Mouse (Mus musculus) heart, adult 18-20 months (tissue): ENCODE data around the gene Tmem41a. TPM values are rescaled to one million over a fixed set of nuclear protein-coding genes. Genes with fewer than 3 reads are reported as not detected.

Experiments
- DNase-seq, 2 experiments: peaks; one replicate each; pipeline ENCODE4 v3.0.0; 2021 to 2022; ENCODE audit warnings: mixed read lengths in 1 of 2
- total RNA-seq, 2 experiments: library from RNA; stranded (reverse); gene quantifications; 2 replicates each; pipeline ENCODE4 v1.2.3; 2021

The Tmem41a gene
- total RNA-seq, 2 experiments from 2014 or later, result 11.6 to 14.0 TPM

DNA sequence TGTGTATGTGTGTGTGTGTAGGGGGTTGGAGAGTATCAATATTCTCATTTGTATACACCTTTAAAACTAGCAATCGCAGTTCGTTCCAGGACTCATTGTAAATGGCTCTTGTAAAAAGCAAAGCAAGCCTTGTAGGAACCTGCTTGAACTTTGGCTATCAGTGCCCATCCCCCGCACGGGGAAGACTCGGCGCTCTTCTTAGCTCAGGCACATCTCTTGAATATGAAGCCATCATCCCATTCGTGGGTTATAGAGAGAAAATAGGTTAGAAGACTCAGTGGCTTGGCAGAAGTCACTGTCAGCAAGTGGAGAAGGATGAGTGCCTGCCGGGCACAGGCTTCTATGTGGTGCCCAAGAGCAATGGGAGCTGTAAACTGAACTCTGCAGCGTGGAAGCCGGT lies 42.7 kb downstream of the Tmem41a start:
- DNase-seq, result no peak

DNA sequence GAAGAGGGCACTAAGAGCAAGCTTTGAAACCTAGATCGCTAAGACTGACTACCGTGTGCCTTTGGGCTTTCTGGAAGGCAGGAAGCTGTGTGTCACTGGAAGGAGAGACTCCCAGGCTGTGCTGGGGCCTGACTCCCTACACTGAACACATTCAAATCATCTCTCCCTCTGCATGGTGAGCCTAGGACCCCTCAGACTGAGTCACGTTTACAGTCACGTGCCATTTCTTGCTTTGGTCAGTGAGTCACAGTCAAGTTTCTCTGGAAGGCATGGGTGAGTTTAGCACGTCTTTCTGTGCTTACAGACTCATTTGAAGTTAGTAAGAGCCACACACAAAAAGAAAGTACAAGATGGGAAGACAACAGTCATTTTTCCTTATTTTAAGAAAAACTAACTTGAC lies 46.1 kb downstream of the Tmem41a start:
- DNase-seq, result no peak

DNA sequence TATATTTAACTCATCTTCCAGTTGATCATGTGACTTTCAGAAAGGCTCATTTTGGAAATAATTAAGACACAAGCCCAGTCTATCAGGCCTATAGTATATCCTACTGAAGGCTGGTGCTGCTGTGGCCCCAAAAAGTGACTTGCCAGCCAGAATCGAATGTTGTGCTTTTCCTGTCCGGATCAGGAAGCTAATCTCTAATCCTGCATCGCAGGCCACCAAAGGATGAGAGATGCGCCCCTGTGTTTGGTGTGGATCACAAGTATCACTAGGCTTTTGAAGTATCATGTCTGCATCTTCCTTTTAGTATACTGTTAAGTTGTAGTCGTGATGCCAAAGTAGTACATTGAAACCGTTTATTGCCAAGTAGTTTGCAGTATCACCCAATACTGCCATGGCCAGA lies 53.5 kb downstream of the Tmem41a start:
- DNase-seq, result no peak

DNA sequence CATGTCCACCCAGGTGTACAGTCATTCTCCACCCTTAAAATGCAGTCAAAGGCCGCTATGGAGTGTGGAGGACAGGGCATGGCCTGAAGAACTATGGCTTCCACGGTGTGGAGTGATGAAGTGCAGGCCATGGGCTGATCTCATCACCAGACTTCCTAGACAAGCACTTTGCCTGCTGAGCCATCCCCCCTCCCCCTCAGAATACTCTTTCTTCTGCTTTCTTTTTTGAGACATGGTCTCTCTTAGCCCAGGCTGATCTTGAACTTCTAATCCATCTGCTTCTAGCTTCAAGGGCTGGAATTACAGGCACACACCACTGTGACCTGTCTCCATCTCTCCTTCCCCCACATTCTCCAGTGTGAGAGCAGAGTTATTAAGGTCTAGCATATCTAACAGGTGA lies 59.8 kb downstream of the Tmem41a start:
- no peak for DNase-seq

Other genes with a start within 250 kb of the Tmem41a start
- gene Ehhadh, start 159.7 kb downstream of the Tmem41a start, total RNA-seq, result 10 to 100 TPM; 12.2 to 19.0 TPM
- under 1 TPM; 0.77 to 0.87 TPM for gene Map3k13, start 153.2 kb downstream of the Tmem41a start, total RNA-seq
- under 1 TPM in 1 of 2 experiments, not detected in 1; 0.39 TPM for gene Liph, start 48.1 kb upstream of the Tmem41a start, total RNA-seq
- 10 to 100 TPM; 24.2 to 25.9 TPM for gene Senp2, start 61.9 kb upstream of the Tmem41a start, total RNA-seq
- 1 to 10 TPM; 4.1 to 6.1 TPM for gene Igf2bp2, start 215.7 kb upstream of the Tmem41a start, total RNA-seq